Mouse (Mus musculus): ENCODE measurements at regions not wholly inside any gene's neighbourhood (a gene's known extent, or its start where the extent isn't known, plus 50 kb on each side); places are given as distances from the start of the nearest gene placed in this dataset.

DNA sequence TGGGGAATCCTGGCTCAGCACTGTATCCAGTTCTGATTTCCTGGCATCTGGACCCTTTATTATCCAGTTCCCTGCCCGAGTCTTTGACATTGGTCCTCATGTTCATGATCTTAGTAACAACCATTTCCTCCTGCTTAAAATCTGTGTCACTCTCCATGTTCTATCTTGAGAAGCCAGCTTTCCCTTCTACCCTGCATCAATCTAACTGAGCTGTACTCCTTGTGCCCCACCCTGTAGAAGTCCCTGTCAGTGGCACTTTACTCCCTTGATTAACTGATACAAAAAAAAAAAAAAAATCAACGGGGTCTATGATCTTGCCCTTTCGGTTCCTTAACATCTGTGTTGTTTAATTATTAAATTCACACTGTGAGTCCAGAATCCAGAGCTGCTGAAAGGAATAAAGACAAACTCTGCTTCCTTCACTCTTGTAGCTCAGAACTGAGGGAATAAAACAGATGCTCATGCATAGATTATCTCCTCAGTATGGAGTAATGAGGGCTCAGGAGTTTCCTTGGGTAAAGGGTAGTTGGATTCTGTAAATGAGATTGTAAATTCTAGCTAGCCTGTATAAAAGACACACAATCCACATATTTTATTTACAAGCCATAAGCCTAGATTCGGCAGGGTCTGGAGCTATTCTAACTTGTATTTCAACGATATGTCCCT lies 342.6 kb upstream of the Nr5a2 start:
- DNase-seq (ENCODE audit: low spot score): no peak

DNA sequence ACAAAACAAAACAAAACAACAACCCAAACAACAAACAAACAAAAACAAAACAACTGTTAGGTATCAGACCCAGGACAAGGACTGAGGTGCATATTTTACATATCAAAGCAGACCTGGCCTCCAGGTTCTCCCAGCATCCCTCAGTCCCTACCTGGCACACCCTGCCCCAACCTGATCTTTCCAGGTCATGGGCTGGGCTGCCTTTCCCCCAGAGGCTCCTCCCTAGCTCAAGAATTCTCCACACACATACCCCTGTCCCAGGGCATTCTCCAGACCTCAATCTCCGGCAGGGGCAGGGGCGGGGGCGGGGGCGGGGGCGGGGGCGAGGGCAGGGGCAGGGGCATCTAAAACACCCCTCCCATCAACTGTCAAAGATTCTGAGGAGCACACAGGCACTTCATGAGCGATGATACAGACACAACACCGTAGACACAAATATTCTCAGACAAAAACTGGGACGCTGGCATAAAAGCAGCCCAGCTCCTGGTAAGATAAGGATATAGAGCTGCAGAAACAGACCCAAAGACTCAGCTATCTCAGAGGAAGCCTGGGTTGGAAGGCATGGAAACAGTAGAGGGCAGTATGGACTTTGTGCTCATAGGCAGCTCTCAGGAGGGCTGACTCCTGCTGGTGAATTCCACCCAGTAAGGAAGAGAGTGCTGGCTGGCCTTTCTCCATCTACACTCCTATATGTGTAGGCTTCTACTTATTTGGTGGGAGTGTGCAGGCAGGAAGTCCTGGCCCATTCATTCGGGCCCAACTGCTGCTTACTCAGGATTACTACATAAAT lies 337.7 kb upstream of the Nr5a2 start:
- DNase-seq (ENCODE audit: low spot score): no peak

DNA sequence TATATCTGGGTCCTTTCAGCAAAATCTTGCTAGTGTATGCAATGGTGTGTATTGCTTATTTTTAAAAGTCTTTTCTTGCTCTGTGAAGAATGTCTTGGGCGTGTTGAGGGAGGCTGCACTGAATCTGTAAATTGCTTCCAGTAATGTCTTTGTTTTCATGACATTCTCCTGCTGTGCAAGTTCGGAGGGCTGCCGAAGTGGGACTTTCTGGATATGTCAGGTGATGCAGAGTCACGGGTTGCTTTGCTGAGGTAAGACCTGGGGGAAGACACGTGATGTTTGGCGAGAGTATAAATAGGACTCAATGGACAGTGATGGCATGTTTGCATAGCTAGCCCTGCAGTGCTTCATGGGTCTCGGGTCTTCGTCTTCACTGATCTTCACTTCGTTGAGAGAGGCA lies 329.2 kb upstream of the Nr5a2 start:
- DNase-seq (ENCODE audit: low spot score): no peak

DNA sequence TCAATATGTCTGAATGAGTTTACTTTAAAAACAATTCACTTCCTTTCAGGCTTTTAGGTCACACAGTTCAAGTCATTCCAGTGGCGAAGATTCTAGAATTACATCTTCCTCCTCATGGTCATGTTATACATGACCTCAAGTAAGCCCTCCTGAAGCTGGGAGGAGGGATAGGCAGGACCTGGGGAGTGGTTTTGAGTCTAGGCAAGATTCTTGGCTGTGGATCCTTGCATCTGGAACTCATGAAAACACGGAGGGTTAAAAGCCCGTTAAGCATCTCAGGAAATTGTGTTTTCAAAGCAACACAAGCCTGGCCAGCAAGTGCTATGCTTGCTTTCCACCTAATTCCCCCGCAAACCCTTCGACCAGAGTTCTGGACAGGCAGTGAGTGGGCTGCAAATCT lies 323.0 kb upstream of the Nr5a2 start:
- DNase-seq (ENCODE audit: low spot score): no peak

DNA sequence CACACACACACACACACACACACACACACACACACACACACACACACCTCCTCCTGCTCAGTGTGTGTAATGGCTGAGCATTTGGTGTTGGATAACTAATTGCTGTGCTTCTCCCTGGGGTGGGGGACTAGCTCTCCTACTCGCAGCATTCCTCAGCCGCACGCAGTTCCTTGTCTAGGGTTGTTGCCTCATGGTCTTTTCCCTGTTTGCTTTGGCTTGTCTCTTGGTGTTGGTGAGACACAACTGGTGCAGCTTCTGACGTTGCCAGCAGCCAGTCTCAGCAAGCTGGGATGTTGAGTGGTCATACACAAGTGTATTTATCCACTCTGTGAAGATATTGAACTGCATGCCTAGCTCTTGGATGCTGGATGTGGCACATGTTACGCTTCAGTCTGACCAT lies 322.2 kb upstream of the Nr5a2 start:
- DNase-seq (ENCODE audit: low spot score): no peak

DNA sequence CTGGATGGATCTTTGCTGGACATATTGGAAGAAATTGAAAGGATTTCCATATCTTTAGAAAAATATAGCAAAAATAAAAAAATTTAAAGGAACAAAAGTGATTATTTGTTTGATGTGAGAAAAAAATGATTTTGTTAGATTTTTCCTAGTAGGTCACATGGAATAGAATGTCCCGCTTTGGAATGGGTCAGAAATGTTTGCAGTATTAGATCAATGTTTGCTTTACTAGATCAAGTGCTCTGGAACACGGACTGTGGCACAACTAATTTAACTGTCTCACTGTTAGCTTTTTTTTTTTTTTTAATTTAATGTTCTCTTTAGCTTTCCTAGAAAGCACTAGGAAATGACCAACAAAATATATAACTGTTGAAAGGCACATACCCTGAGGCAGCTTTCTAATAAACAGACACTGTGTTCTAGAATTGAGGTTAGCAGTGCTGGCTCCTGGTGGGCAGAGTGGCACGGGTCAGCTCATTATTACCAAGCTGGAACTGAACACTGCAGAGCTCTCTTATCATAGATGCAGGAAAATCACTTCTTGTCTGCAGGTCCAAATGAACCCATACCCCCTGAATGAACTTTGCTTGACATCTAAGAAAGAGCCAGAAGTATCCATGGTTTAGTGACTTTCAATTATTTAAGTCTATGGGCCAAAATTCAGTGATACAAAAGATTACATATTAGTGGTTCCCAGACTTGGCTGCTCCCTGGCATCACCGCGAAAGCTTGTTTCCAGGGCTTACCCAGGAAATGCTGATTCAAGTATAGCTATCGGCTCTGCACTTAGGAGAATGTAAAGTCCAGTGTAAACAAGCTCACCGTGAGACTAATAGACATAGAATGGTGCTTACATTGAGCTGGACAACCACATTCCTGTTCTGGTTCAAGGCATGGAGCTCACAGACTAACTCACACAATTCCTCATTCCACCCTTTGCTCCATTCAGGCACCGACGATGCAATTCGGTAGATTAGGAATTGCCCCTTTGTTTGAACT lies 320.4 kb upstream of the Nr5a2 start:
- DNase-seq (ENCODE audit: low spot score): no peak

DNA sequence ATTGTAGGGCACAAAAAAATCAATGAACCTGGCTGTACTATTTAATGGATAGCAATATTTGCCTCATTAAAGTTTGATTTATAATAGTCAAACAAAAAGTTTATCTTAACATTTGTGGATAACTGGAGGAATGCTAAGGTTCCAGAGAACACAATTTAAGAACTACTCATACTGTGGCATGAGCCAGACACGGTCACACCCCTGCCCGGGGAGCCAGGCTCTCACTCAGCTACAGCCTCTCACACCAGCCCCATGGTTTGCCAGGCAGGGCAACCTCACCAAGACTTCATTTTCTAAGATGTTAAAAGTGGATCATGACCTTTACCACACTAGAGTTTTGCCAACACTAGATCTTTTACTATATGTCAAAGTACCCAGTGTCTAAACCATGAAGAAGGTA lies 319.7 kb upstream of the Nr5a2 start:
- DNase-seq (ENCODE audit: low spot score): no peak

DNA sequence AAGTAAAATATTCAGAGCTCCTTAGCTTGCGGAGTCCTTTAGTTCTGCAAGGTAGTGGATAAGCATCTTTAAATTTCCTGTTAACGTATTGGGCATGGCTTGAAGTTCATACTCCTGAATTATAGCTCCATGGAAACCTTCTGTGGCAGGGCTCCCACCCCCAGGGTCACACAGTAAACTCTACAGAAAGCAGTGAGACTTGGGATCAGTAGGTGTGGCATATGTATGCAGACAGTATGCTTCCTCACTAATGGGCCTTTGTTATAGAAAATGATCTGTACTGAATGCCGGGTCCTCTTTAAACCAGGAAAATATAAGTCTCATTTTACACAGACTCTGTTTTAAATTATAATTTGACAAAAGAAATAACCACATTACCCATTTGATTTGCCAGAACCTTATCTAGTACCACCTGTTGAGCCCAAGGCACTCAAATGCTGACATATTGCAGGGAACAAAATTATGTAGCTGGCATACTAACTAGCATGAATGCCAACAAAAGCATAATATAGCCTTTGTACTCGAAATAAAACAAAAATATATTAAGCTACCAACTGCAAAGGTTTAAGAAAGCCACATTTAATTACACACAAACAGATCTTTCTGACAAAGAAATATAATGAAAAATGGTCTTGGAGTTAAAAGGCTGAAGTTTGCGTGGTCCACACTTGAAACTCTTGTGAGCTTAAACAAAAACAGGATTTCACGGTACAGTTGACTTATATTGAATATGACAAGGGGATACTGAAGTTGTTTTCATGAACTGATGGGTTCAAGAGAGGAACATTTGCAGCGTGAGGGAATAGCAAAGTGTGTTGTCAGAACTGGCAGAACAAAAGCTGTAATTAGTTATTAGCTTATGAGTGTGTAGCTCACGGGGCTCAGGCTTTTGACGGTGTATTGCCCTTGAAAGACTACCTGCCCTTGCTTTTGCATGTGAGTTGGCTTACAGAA lies 310.7 kb upstream of the Nr5a2 start:
- no peak for DNase-seq (ENCODE audit: low spot score)

DNA sequence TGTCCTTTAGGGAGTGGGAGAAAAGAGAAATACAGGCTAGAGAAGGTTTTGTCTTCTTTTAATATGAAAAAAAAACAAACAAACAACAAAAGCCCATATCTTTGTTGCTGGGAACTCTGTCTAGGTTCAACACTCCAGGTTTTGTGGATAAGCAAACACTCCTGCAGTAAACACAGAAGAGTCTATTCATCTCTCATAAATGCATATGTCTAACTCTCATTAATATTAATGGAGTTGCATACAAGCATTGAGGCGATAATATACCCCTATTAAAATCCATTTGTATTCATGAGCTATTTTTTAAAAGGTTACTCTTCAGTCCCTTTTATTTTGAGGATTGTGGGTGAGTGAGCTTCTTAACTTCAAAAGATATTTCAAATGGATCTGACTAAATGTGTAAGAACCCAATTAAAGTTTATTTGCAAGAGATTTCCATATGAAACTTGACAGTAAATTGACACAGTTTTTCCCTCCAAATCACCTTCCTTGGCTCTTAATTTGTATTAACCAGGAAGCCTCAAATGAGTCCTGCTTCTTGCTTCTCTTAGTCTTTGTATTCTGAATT lies 302.6 kb upstream of the Nr5a2 start:
- DNase-seq (ENCODE audit: low spot score): no peak

DNA sequence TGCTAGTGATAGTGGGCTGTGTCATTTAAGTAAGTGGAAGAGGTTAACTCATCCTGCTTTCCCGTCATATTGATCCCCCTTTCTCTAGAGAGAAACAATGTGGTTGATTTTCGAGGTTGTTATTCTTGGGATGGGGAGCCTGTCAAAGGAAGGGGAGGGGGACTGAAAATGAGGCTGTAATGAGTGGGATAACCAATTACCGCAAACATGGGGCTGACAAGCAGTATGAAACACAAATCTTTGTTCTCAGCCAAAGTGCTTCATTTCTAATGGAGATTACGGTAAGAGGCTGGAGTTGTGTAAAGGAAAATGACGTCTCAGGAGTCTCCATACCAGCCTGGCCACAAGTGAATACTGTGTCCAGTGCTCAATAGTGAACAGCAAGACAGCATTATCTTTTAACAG lies 301.9 kb upstream of the Nr5a2 start:
- DNase-seq (ENCODE audit: low spot score): no peak

DNA sequence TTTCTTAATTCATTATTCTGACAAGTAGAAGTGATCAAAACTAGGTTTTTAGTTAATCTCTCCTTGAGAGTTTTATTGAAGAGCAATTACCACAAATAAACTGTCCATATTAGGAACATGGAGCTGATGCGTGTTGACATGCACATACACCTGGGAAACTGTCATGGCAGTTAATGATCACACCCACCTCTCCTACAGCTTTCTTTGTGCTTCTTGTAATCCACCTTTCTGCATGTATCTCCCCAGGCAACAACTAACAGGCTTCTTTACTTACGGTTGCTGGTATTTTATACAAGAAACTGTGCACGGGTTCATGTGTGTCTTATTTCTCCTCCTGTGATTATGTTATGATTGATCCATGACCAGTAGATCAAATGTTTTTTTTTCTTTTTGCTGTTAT lies 296.0 kb upstream of the Nr5a2 start:
- no peak for DNase-seq (ENCODE audit: low spot score)

DNA sequence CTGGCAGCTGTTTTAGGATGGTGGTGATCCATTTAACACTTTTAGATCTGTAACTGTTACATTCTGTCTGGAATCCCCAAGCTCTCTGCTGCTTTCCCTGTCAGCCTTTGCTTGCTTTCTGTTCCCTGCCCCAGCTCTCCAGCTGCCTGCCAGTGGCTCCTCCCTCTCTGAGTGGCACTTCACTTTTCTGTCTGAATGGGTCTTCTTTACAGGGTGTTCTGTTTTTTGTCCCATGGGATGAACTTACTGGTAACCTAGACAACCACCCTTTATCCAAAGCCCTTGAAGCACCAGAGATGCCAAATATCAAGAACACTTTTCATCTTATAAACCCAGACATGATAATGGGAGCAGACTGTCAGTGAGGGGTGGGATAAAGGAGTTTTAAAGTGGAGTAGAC lies 294.8 kb upstream of the Nr5a2 start:
- no peak for DNase-seq (ENCODE audit: low spot score)

DNA sequence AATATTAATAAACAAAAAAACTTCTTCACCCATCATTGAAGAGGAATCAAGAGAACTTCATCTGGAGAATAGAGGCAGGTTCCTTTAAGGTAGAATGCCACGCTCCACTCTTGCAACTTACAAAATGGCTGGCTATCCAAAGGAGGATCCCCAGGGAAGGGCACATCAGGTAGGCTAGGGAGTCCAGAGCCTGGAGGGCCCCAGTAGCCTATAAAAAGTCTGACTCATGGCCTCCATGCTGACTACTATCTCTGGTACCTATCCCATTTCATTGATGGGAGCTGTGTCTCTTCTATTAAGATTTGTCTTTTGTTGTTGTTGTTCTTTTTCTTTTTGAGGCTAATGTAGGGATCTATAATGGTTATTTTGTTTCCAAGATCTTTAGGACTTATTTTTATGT lies 294.4 kb upstream of the Nr5a2 start:
- no peak for DNase-seq (ENCODE audit: low spot score)

DNA sequence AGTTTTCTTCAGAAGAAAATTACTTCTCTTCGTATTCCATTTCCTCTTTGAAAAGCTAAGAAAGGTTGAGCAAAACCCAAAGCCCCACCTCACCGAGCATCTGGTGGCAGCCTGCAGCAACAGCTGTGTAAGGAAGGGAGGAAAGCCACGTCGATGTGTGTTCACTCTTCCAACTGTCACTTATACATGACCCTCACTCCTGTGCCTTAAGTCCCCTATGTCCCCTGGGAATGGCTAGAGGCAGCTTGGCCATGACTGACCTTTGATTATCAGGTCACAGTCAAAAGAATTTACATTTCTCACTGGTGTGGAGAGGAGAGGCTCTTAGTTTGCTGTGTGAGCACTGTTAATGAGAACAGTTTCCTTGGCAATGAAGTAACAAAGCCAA lies 266.8 kb upstream of the Nr5a2 start:
- no peak for DNase-seq (ENCODE audit: low spot score)

DNA sequence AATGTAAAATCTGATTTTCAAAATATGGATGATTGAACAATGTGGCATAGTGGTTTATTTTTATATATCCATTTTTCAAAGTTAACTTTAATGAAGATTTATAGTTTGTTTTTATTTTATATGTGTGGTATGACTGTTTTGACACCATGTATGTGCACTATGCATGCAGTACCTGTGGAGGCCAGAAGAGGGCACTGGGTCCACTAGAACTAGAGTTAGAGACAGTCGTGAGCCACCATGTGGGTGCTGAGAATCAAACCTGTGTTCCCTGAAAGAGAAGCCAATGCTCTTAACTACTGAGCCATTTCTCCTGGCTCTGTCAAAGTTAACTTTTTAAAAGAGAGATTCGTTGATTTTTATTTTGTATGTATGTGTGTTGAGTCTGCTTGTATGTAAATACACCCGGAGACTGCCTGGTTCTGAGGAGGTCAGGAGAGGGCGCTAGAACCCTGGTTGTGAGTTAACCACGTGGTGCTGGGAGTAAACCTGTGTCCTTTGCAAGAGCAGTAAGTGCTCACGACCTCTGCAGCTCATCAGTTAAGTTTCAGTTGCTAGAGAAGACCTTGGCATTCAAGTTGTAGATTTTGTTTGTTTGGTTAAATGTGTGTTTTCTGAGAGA lies 266.3 kb upstream of the Nr5a2 start:
- no peak for DNase-seq (ENCODE audit: low spot score)

DNA sequence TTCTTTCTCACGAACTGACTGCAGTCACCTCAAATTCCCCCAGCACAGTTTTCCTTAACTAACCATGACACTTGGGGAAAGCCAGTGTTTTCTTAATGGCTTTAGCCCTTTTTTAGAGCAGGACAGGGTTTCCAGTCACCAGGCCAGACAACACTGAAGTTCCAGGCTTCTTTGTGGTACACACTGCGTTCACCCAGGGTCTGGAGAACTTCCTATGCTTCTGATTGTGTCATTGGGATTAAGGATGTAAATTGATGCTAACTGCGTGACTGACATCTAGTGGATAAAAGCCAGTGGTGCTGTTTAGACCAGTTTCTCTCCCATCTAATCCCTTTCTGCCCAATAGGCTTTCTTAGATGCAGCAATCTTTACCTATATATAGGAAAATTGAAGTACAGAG lies 265.2 kb upstream of the Nr5a2 start:
- no peak for DNase-seq (ENCODE audit: low spot score)

DNA sequence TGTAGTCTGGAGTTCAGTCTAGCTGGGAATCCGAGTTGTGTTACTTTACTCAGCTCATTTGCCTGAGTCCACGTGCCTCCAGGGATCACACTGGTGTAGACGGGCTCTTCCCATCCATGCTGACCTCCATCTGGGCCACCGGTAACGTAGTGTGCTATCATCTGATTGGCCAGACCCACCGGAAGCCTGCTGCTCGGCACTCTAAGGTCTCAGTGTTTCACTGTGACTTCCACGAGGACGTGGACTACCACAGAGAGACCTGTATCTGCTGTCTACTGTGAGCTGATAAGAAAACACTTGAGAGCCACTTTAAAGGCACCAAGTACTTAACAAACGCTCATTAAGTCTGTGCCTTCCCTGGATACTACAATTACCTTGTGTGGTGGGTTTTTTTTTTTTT lies 262.8 kb upstream of the Nr5a2 start:
- DNase-seq (ENCODE audit: low spot score): no peak

DNA sequence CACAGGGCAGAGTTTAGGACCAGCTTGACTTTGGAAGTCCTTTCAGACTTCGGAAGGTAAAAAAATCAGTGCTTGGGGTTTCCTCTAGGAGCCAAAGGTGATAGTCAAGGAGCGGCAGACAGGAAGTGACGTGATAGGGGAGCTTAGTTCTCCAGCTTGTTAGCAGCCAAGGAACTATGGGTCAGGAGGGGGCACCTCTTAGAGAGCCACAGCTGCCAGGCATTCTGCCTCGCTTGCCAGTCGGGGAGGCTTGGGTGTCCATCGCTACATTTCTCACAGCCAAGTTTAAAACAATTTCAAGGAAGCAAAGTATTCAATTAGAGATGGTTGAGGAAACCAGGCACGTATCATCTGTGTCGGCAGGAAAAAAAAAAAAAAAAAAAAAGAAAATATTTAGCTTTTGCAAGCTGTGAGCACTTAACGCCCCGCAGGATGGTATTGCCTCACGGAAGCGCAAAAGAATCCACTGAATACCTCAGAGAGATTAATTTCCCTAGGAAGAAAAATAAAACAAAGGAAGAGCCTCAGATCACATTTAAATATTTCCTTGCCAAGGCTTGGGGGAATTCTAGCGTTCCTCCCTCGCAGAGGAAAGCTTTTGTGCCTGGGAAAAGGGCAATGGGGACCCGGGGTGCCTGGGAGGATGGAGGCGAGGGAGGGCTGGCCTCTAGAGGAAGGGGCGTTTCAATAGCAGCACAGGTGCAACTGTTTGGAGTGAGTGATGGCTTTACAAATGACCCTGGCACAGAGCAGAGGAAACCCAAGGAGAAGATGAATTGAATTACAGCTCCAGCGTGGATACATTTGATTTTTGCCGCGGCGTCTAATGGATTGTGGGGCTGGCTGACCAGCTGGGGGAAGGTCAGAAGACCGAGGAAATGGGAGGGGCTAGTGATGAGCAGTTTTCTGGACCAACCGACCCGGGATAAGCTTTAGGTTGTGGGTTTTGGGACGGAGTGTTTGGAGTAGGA lies 261.1 kb upstream of the Nr5a2 start:
- DNase-seq (ENCODE audit: low spot score): no peak

DNA sequence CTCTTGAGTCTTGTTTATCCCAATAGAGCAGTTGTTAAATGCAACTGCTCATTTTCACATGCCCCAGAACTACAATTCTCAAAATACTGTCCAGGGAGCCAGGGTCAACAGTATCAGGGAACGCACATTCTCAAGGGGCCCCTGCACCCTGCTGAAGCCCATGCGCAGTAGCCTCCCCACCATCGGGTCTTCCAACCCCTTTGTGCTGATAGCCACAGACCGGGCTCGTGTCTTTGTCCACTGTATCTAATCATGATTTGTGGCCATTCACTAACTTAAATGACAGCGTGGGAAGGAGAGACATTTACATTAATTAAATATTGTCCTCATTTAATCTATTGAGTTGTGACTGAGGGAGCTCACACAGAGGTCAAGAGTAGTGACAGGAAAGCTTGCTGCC lies 260.0 kb upstream of the Nr5a2 start:
- DNase-seq (ENCODE audit: low spot score): no peak

DNA sequence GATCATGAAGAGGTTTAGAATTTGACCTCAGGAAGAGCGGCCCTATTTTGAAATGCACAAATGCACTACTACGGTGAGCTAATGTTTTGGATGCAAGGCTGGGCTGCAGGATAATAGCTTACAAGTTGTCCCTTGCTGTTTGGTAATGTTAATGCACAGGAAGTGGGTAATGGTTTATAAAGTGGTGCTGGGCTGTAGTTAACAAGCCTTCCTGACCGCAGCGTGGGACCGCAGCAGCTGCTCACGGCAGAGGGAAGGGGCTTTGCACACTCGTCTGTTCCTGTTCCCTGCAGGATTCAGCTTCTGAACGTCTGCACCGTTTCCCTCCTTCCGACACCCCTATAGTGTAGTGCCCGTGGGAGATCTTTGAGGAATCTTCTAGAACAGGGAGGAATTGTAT lies 258.4 kb upstream of the Nr5a2 start:
- no peak for DNase-seq (ENCODE audit: low spot score)

Data from ovary, postnatal 10 days (tissue).